Mouse (Mus musculus) heart, postnatal 0 days (tissue): ENCODE results near the gene Syt1. TPM values are rescaled to one million over a fixed set of nuclear protein-coding genes. Genes with fewer than 3 reads are reported as not detected.

Experiments
- ATAC-seq: fragments of 200-750 bp; cut with Nextera tagmentation; 2 replicates; pipeline ENCODE4 v1.8.0; 2017; ENCODE audit warnings: low read depth, moderate number of reproducible peaks, moderate library complexity; ENCODE audit not compliant: insufficient read depth
- DNase-seq: peaks from one replicate; pipeline ENCODE4 v3.0.0-alpha.2; 2016; ENCODE audit warnings: low spot score
- H3K27ac ChIP-seq: fragments of 300-500 bp; sonication (generic); 2 replicates; pipeline ENCODE4 v1.5.1; 2014; ENCODE audit warnings: low read depth, mild to moderate bottlenecking
- H3K27me3 ChIP-seq: fragments of 300-500 bp; sonication (generic); 2 replicates; pipeline ENCODE4 v1.6.1; 2014; ENCODE audit warnings: low read length, mixed read lengths; ENCODE audit not compliant: control insufficient read depth, insufficient read depth
- H3K36me3 ChIP-seq: fragments of 300-500 bp; sonication (generic); replicated peaks from 2 replicates; pipeline ENCODE4 v1.6.1; 2014; ENCODE audit warnings: low read length, mixed read lengths; ENCODE audit not compliant: control insufficient read depth, insufficient read depth
- H3K4me1 ChIP-seq: fragments of 300-500 bp; sonication (generic); 2 replicates; pipeline ENCODE4 v1.6.1; 2014; ENCODE audit warnings: antibody characterized with exemption; ENCODE audit not compliant: control insufficient read depth, insufficient read depth
- H3K4me2 ChIP-seq: fragments of 300-500 bp; sonication (generic); 2 replicates; pipeline ENCODE4 v1.6.1; 2014; ENCODE audit warnings: low read depth, mild to moderate bottlenecking, low read length, moderate library complexity
- H3K4me3 ChIP-seq: fragments of 300-500 bp; sonication (generic); 2 replicates; pipeline ENCODE4 v1.5.1; 2014; ENCODE audit warnings: low read depth, low read length
- H3K9ac ChIP-seq: fragments of 300-500 bp; sonication (generic); replicated peaks from 2 replicates; pipeline ENCODE4 v1.6.1; 2014; ENCODE audit warnings: low read depth, low read length, mixed read lengths
- H3K9me3 ChIP-seq: fragments of 300-500 bp; sonication (generic); replicated peaks from 2 replicates; pipeline ENCODE4 v1.6.1; 2016; ENCODE audit warnings: low read length; ENCODE audit not compliant: control insufficient read depth
- CTCF ChIP-seq: IDR thresholded peaks from 2 replicates; pipeline ENCODE4 v1.5.1; 2016; ENCODE audit warnings: antibody characterized with exemption, control low read depth, low read depth
- EP300 ChIP-seq: IDR thresholded peaks from 2 replicates; pipeline ENCODE4 v1.6.1; 2016; ENCODE audit warnings: antibody characterized with exemption, low read depth
- WGBS: fragments of 180-500 bp; shearing (Covaris S2); extraction: QIAGEN DNeasy Blood & Tissue Kit; methylation state at CpG from one replicate; pipeline ENCODE4 v1.1.7; 2014; 5-methylcytosine and 5-hydroxymethylcytosine counted together
- polyA plus RNA-seq: library from polyadenylated mRNA; unstranded; fragments of >200 nt; fragmentation: Nextera tagmentation; extraction: Ambion mirVana; gene quantifications from 2 replicates; pipeline ENCODE4 v1.2.1, GENCODE M21; 2015
- total RNA-seq: library from RNA; depleted of rRNA; stranded (reverse); fragments of >200 nt; gene quantifications from 2 replicates; pipeline ENCODE4 v1.2.3, GENCODE M21; 2014; ENCODE audit warnings: low replicate concordance

The Syt1 gene
- total and polyA plus RNA-seq, 2 experiments from 2014 or later: 0.08 TPM; not detected in 1

GRCm38 (mm10) chr10:108798826-108799225 lies 212.0 kb downstream of the Syt1 start:
- H3K36me3 ChIP-seq: no peaks in the 10 kb centered on the region
- H3K4me2 ChIP-seq: no peak overlapping the region
- 64% methylated on average over 4 of the region's 4 CpGs for WGBS
- no peaks in the 10 kb centered on the region for H3K4me1 ChIP-seq
- no peaks in the 10 kb centered on the region for H3K27me3 ChIP-seq
- H3K9ac ChIP-seq: no peak overlapping the region
- DNase-seq (no peak), ATAC-seq (no peak)
- H3K4me3 ChIP-seq: no peak overlapping the region
- no peak overlapping the region for H3K27ac ChIP-seq
- no peaks in the 10 kb centered on the region for H3K9me3 ChIP-seq
- TF ChIP-seq CTCF (no peak), EP300 (no peak)

DNA sequence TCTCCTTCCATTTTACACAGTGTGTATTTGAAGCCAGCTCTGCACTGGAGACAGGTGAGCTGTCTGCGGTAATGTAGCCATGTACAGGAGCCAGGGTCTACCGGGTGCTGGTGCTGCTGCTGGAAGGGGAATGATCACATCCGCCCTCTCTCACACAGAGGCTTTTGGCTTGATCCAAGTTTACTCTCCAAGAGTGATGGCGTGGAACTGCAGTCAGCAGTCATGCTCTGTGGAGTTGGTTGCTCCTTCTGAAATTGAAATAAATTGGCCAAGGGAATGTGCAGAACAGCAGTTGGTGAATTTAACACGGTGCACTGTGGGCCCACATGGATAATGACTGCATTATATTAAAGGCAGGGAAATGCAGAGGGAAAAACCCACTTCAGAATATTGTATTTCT lies 228.0 kb downstream of the Syt1 start:
- TF ChIP-seq CTCF: no peak
- no peak for TF ChIP-seq EP300
- 79% methylated on average over 5 of the region's 5 CpGs for WGBS
- ATAC-seq (no peak), DNase-seq (no peak)
- H3K36me3 ChIP-seq: no peaks in the 10 kb centered on the region
- H3K4me1 ChIP-seq: no peaks in the 10 kb centered on the region
- no peak overlapping the region for H3K4me3 ChIP-seq
- H3K27me3 ChIP-seq: no peaks in the 10 kb centered on the region
- no peak overlapping the region for H3K4me2 ChIP-seq
- H3K9me3 ChIP-seq: no peaks in the 10 kb centered on the region
- no peak overlapping the region for H3K9ac ChIP-seq
- no peak overlapping the region for H3K27ac ChIP-seq

- WGBS: 68% methylated on average over 3 of the region's 3 CpGs
- Histone ChIP-seq H3K4me2 (no peak overlapping the region), H3K4me3 (no peak overlapping the region), H3K27ac (no peak overlapping the region), H3K9me3 (no peaks in the 10 kb centered on the region), H3K9ac (no peak overlapping the region), H3K4me1 (no peaks in the 10 kb centered on the region), H3K27me3 (no peaks in the 10 kb centered on the region), H3K36me3 (no peaks in the 10 kb centered on the region)
- DNase-seq (no peak), ATAC-seq (no peak)
- TF ChIP-seq EP300 (no peak), CTCF (no peak)
Measured at GRCm38 (mm10) chr10:108780614-108781013, 230.2 kb downstream of the Syt1 start.

- H3K4me1 ChIP-seq: no peaks in the 10 kb centered on the region
- H3K36me3 ChIP-seq: no peaks in the 10 kb centered on the region
- 79% methylated on average over 8 of the region's 8 CpGs for WGBS
- no peaks in the 10 kb centered on the region for H3K27me3 ChIP-seq
- H3K9ac ChIP-seq: no peak overlapping the region
- no peaks in the 10 kb centered on the region for H3K9me3 ChIP-seq
- no peak overlapping the region for H3K4me3 ChIP-seq
- H3K27ac ChIP-seq: no peak overlapping the region
- DNase-seq (no peak), ATAC-seq (no peak)
- no peak overlapping the region for H3K4me2 ChIP-seq
- TF ChIP-seq CTCF (no peak), EP300 (no peak)
Measured at GRCm38 (mm10) chr10:108776735-108777134, 234.0 kb downstream of the Syt1 start.

- Histone ChIP-seq H3K4me3 (no peak overlapping the region), H3K36me3 (no peaks in the 10 kb centered on the region), H3K27ac (no peak overlapping the region), H3K9me3 (no peaks in the 10 kb centered on the region), H3K9ac (no peak overlapping the region), H3K4me2 (no peak overlapping the region), H3K4me1 (no peaks in the 10 kb centered on the region), H3K27me3 (no peaks in the 10 kb centered on the region)
- WGBS: 72% methylated on average over 6 of the region's 6 CpGs
- TF ChIP-seq CTCF: no peak
- no peak for TF ChIP-seq EP300
- ATAC-seq (no peak), DNase-seq (no peak)
Measured at GRCm38 (mm10) chr10:108771081-108771480, 239.7 kb downstream of the Syt1 start.

DNA sequence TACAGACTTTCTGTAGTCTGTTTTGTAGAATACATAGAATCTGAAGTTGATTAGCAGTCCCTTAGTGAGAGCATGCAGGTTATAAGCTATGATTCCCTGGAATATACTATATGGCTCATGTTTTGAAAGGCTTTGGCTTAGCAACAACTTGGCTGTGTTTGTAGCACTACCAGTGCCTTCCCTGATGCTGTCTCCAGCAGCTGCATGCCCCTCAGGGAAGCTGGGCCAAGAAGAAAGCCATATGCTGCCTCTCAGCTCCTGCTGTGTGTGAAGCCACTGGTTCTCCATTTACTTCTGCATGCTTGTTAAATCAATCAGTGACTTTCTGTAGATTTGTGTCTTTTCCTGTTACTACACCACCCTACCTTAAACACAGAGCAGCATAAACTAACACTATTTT lies 245.2 kb downstream of the Syt1 start:
- no peak overlapping the region for H3K4me3 ChIP-seq
- TF ChIP-seq EP300 (no peak), CTCF (no peak)
- H3K9me3 ChIP-seq: no peaks in the 10 kb centered on the region
- H3K27me3 ChIP-seq: no peaks in the 10 kb centered on the region
- no peak overlapping the region for H3K9ac ChIP-seq
- no peak overlapping the region for H3K27ac ChIP-seq
- H3K36me3 ChIP-seq: no peaks in the 10 kb centered on the region
- ATAC-seq (no peak), DNase-seq (no peak)
- no peak overlapping the region for H3K4me2 ChIP-seq
- H3K4me1 ChIP-seq: no peaks in the 10 kb centered on the region
